ENCODE assay signal across 8 mouse cellular contexts in genomic region chr19:8711506-8711905, GRCm38 (mm10). TPM values are rescaled to one million over a fixed set of nuclear protein-coding genes. Genes with fewer than 3 reads are reported as not detected.
A peak's percentile ranks its signal among the peaks of the same experiment; 100 is the strongest.
DNase-seq lines count a peak whose midpoint lies in the region; ATAC-seq and TF ChIP-seq lines count a peak whose summit lies in the region.

No protein-coding gene starts in this region.

- peak overlapping the region; percentile 98 for H3K4me3 ChIP-seq in gastrocnemius, adult 2 months
- peak overlapping the region; percentile 91 for H3K4me3 ChIP-seq in heart, postnatal 0 days (ENCODE audit: low read depth, low read length)
- peak overlapping the region; percentile 88 for H3K4me3 ChIP-seq in liver, embryonic 16.5 days (ENCODE audit: low read depth, low read length)

- intact Hi-C loops in gastrocnemius, adult 2 months (cut with DNase I) = loop anchor here (5.0 to 10.0 kb wide), 2 partner anchors 393 to 426 kb away; partner anchors contain the start of gene Asrgl1

- H3K4me2 ChIP-seq in heart, postnatal 0 days (ENCODE audit: low read depth, low read length) = peak overlapping the region; percentile 67
- H3K4me2 ChIP-seq in liver, embryonic 16.5 days (ENCODE audit: low read depth, low read length) = peak overlapping the region; percentile 58

- no peak for DNase-seq in gastrocnemius, adult 2 months
- DNase-seq in gastrocnemius, postnatal 10 days = no peak
- no peak for DNase-seq in heart, postnatal 0 days (ENCODE audit: low spot score)
- DNase-seq in MN1 (ENCODE audit: low spot score) = no peak
- DNase-seq in spleen, postnatal 36 days (ENCODE audit: low spot score in 2 of 2) = no peak
- DNase-seq in ovary, postnatal 14 days (ENCODE audit: low spot score) = no peak

- TF ChIP-seq CTCF in gastrocnemius, adult 2 months (IDR thresholded peaks at IDR 0.05) = no peak
- TF ChIP-seq CTCF in heart, postnatal 0 days (IDR thresholded peaks at IDR 0.05; ENCODE audit: low read depth) = no peak

- peaks cover 29% of the 10 kb centered on the region for H3K4me1 ChIP-seq in heart, postnatal 0 days (ENCODE audit: control insufficient read depth, insufficient read depth)
- peaks cover 63% of the 10 kb centered on the region for H3K4me1 ChIP-seq in liver, embryonic 16.5 days (ENCODE audit: control insufficient read depth, low read depth, low read length)

- H3K27me3 ChIP-seq in heart, postnatal 0 days (ENCODE audit: control insufficient read depth, insufficient read depth, low read length) = no peaks in the 10 kb centered on the region
- no peaks in the 10 kb centered on the region for H3K27me3 ChIP-seq in liver, embryonic 16.5 days (ENCODE audit: control insufficient read depth, insufficient read depth, low read depth, low read length)

- WGBS in heart, postnatal 0 days = 63% methylated on average over 4 of the region's 4 CpGs
- 59% methylated on average over 4 of the region's 4 CpGs for WGBS in liver, embryonic 16.5 days (ENCODE audit: insufficient replicate concordance)

- no peaks in the 10 kb centered on the region for H3K9me3 ChIP-seq in heart, postnatal 0 days (replicated peaks; ENCODE audit: control insufficient read depth, low read length)
- H3K9me3 ChIP-seq in liver, embryonic 16.5 days (replicated peaks; ENCODE audit: control insufficient read depth, low read length) = no peaks in the 10 kb centered on the region

- no peak for TF ChIP-seq EP300 in heart, postnatal 0 days (IDR thresholded peaks at IDR 0.05; ENCODE audit: low read depth)

- peak overlapping the region; percentile 96 for H3K27ac ChIP-seq in gastrocnemius, adult 2 months
- no peak overlapping the region for H3K27ac ChIP-seq in heart, postnatal 0 days (ENCODE audit: low read depth)
- peak overlapping the region; percentile 92 for H3K27ac ChIP-seq in liver, embryonic 16.5 days (ENCODE audit: low read length)

- H3K36me3 ChIP-seq in heart, postnatal 0 days (replicated peaks; ENCODE audit: control insufficient read depth, insufficient read depth, low read length) = peaks cover 35% of the 10 kb centered on the region
- H3K36me3 ChIP-seq in liver, embryonic 16.5 days (ENCODE audit: control insufficient read depth, insufficient read depth) = peaks cover 60% of the 10 kb centered on the region

- 0 out of 2 replicates have a peak overlapping the region, but pooled peaks have one; percentile 23 for H3K9ac ChIP-seq in heart, postnatal 0 days (replicated peaks; ENCODE audit: low read depth, low read length)
- H3K9ac ChIP-seq in liver, embryonic 16.5 days (ENCODE audit: low read depth, low read length) = peak overlapping the region; percentile 95

- ATAC-seq in CD4-positive, CD25-positive, alpha-beta regulatory T cell, adult 4 months = peak; percentile 1
- no peak for ATAC-seq in heart, postnatal 0 days (ENCODE audit: insufficient read depth, low read depth)
- no peak for ATAC-seq in liver, embryonic 16.5 days (ENCODE audit: low read depth)

RNA-seq across cellular contexts. Expression of gene Slc3a2, which starts 11.7 kb away (rescaled TPM):
- 10 to 100 TPM; 33.9 to 35.1 TPM for total RNA-seq in gastrocnemius, adult 2 months (2021)
- 10 to 100 TPM; 29.4 to 36.7 TPM for total RNA-seq in gastrocnemius, postnatal 10 days (2021)
- polyA plus RNA-seq in CD4-positive, CD25-positive, alpha-beta regulatory T cell, adult 4 months (2017; shearing (Covaris generic)) = 10 to 100 TPM; 63.7 to 85.1 TPM
- 38.3 and 66.4 TPM in 2 replicates for total RNA-seq in heart, postnatal 0 days (2014; rRNA removed; ENCODE audit: low replicate concordance)
- 40.9 and 41.5 TPM in 2 replicates for polyA plus RNA-seq in heart, postnatal 0 days (2015; fragmentation: Nextera tagmentation; extraction: Ambion mirVana)
- polyA plus RNA-seq in liver, embryonic 16.5 days (2015; fragmentation: Nextera tagmentation; extraction: Ambion mirVana) = 133 and 137 TPM in 2 replicates

RNA-seq across cellular contexts. Expression of gene Wdr74, which starts 24.1 kb away (rescaled TPM):
- total RNA-seq in gastrocnemius, adult 2 months (2021) = 10 to 100 TPM; 15.4 to 16.4 TPM
- total RNA-seq in gastrocnemius, postnatal 10 days (2021) = 10 to 100 TPM; 26.5 to 27.4 TPM
- polyA plus RNA-seq in CD4-positive, CD25-positive, alpha-beta regulatory T cell, adult 4 months (2017; shearing (Covaris generic)) = 10 to 100 TPM; 72.5 to 92.2 TPM
- total RNA-seq in heart, postnatal 0 days (2014; rRNA removed; ENCODE audit: low replicate concordance) = 40.8 and 45.8 TPM in 2 replicates
- polyA plus RNA-seq in heart, postnatal 0 days (2015; fragmentation: Nextera tagmentation; extraction: Ambion mirVana) = 35.4 and 36.6 TPM in 2 replicates
- 40.0 and 48.3 TPM in 2 replicates for polyA plus RNA-seq in liver, embryonic 16.5 days (2015; fragmentation: Nextera tagmentation; extraction: Ambion mirVana)

RNA-seq across cellular contexts. Expression of gene 1700092M07Rik, which starts 29.0 kb away (rescaled TPM):
- total RNA-seq in gastrocnemius, adult 2 months (2021) = not detected
- total RNA-seq in gastrocnemius, postnatal 10 days (2021) = under 1 TPM in 1 of 2 experiments, not detected in 1; 0.65 TPM
- under 1 TPM in 1 of 2 experiments, not detected in 1; 0.75 TPM for polyA plus RNA-seq in CD4-positive, CD25-positive, alpha-beta regulatory T cell, adult 4 months (2017; shearing (Covaris generic))
- total RNA-seq in heart, postnatal 0 days (2014; rRNA removed; ENCODE audit: low replicate concordance) = not detected in 2 replicates
- 0.38 TPM in 1 of 2 replicates, not detected in the other for polyA plus RNA-seq in heart, postnatal 0 days (2015; fragmentation: Nextera tagmentation; extraction: Ambion mirVana)
- polyA plus RNA-seq in liver, embryonic 16.5 days (2015; fragmentation: Nextera tagmentation; extraction: Ambion mirVana) = 0.45 and 0.63 TPM in 2 replicates

RNA-seq across cellular contexts. Expression of gene Stx5a, which starts 29.7 kb away (rescaled TPM):
- 10 to 100 TPM; 20.8 to 22.1 TPM for total RNA-seq in gastrocnemius, adult 2 months (2021)
- total RNA-seq in gastrocnemius, postnatal 10 days (2021) = 10 to 100 TPM; 35.6 to 46.3 TPM
- 100 to 1,000 TPM; 132 to 165 TPM for polyA plus RNA-seq in CD4-positive, CD25-positive, alpha-beta regulatory T cell, adult 4 months (2017; shearing (Covaris generic))
- 104 and 105 TPM in 2 replicates for total RNA-seq in heart, postnatal 0 days (2014; rRNA removed; ENCODE audit: low replicate concordance)
- polyA plus RNA-seq in heart, postnatal 0 days (2015; fragmentation: Nextera tagmentation; extraction: Ambion mirVana) = 57.0 and 63.6 TPM in 2 replicates
- polyA plus RNA-seq in liver, embryonic 16.5 days (2015; fragmentation: Nextera tagmentation; extraction: Ambion mirVana) = 57.8 and 59.8 TPM in 2 replicates

RNA-seq across cellular contexts. Expression of gene Nxf1, which starts 45.4 kb away (rescaled TPM):
- total RNA-seq in gastrocnemius, adult 2 months (2021) = 10 to 100 TPM; 37.8 to 41.5 TPM
- 10 to 100 TPM; 40.8 to 61.8 TPM for total RNA-seq in gastrocnemius, postnatal 10 days (2021)
- polyA plus RNA-seq in CD4-positive, CD25-positive, alpha-beta regulatory T cell, adult 4 months (2017; shearing (Covaris generic)) = 100 to 1,000 TPM; 163 to 188 TPM
- 42.3 and 46.8 TPM in 2 replicates for total RNA-seq in heart, postnatal 0 days (2014; rRNA removed; ENCODE audit: low replicate concordance)
- 54.8 and 59.2 TPM in 2 replicates for polyA plus RNA-seq in heart, postnatal 0 days (2015; fragmentation: Nextera tagmentation; extraction: Ambion mirVana)
- 77.8 and 87.7 TPM in 2 replicates for polyA plus RNA-seq in liver, embryonic 16.5 days (2015; fragmentation: Nextera tagmentation; extraction: Ambion mirVana)
